Mouse (Mus musculus) cerebellum, adult 9-10 months (tissue): ENCODE measurements around the gene Olig1.
A peak's percentile ranks its signal among the peaks of the same experiment; 100 is the strongest.

Experiments used
- DNase-seq: peaks from one replicate; pipeline ENCODE4 v3.0.0; 2022

Olig1 gene

GRCm38 (mm10) chr16:91314114-91314775 is 44.7 kb downstream of the Olig1 start:
- peak; percentile 77 for DNase-seq

GRCm38 (mm10) chr16:91320191-91320590 is 50.6 kb downstream of the Olig1 start:
- DNase-seq: no peak

GRCm38 (mm10) chr16:91320608-91321007 is 51.0 kb downstream of the Olig1 start:
- DNase-seq: peak; percentile 38
